Mouse (Mus musculus) embryonic facial prominence, embryonic 15.5 days (tissue): ENCODE results near the gene Slc25a54. TPM values are rescaled to one million over a fixed set of nuclear protein-coding genes. Genes with fewer than 3 reads are reported as not detected.
A peak's percentile ranks its signal among the peaks of the same experiment; 100 is the strongest.

ENCODE experiments used
- ATAC-seq: fragments of 200-750 bp; cut with Nextera tagmentation; 2 replicates; pipeline ENCODE4 v1.8.0; 2017; ENCODE audit warnings: low read depth, moderate TSS enrichment; ENCODE audit not compliant: insufficient number of reproducible peaks, low FRiP score, low TSS enrichment
- H3K27ac ChIP-seq: fragments of 300-500 bp; sonication (generic); replicated peaks from 2 replicates; pipeline ENCODE4 v1.5.1; 2015; ENCODE audit warnings: mild to moderate bottlenecking, inconsistent platforms
- H3K27me3 ChIP-seq: fragments of 300-500 bp; sonication (generic); 2 replicates; pipeline ENCODE4 v1.6.1; 2015; ENCODE audit warnings: inconsistent platforms
- H3K36me3 ChIP-seq: fragments of 300-500 bp; sonication (generic); 2 replicates; pipeline ENCODE4 v1.6.1; 2015; ENCODE audit warnings: mild to moderate bottlenecking, inconsistent platforms
- H3K4me1 ChIP-seq: fragments of 300-500 bp; sonication (generic); 2 replicates; pipeline ENCODE4 v1.6.1; 2015; ENCODE audit warnings: inconsistent platforms
- H3K4me2 ChIP-seq: fragments of 300-500 bp; sonication (generic); replicated peaks from 2 replicates; pipeline ENCODE4 v1.6.1; 2015; ENCODE audit warnings: mild to moderate bottlenecking, inconsistent platforms
- H3K4me3 ChIP-seq: fragments of 300-500 bp; sonication (generic); replicated peaks from 2 replicates; pipeline ENCODE4 v1.5.1; 2015; ENCODE audit warnings: mild to moderate bottlenecking, inconsistent platforms
- H3K9ac ChIP-seq: fragments of 300-500 bp; sonication (generic); 2 replicates; pipeline ENCODE4 v1.6.1; 2015; ENCODE audit warnings: inconsistent platforms
- H3K9me3 ChIP-seq: fragments of 300-500 bp; sonication (generic); replicated peaks from 2 replicates; pipeline ENCODE4 v1.6.1; 2016; ENCODE audit warnings: inconsistent platforms
- WGBS: fragments of 180-500 bp; shearing (Covaris S2); methylation state at CpG from one replicate; pipeline ENCODE4 v1.1.7; 2015; 5-methylcytosine and 5-hydroxymethylcytosine counted together
- polyA plus RNA-seq: library from polyadenylated mRNA; unstranded; fragments of >200 nt; fragmentation: Nextera tagmentation; extraction: Ambion mirVana; gene quantifications from 2 replicates; pipeline ENCODE4 v1.2.1, GENCODE M21; 2015

Slc25a54 gene
- polyA plus RNA-seq, 1 experiment from 2014 or later: not detected

- H3K9me3 ChIP-seq: no peaks in the 10 kb centered on the region
- no peaks in the 10 kb centered on the region for H3K36me3 ChIP-seq
- H3K27ac ChIP-seq: no peak overlapping the region
- H3K4me1 ChIP-seq: no peaks in the 10 kb centered on the region
- no peak overlapping the region for H3K4me3 ChIP-seq
- H3K9ac ChIP-seq: no peak overlapping the region
- H3K4me2 ChIP-seq: no peak overlapping the region
- no peaks in the 10 kb centered on the region for H3K27me3 ChIP-seq
- ATAC-seq: no peak
- 42% methylated on average over 8 of the region's 8 CpGs for WGBS
Measured at GRCm38 (mm10) chr3:109059903-109060302, 20.4 kb upstream of the Slc25a54 start.

- H3K9me3 ChIP-seq: no peaks in the 10 kb centered on the region
- no peaks in the 10 kb centered on the region for H3K4me1 ChIP-seq
- WGBS: 61% methylated on average over 7 of the region's 7 CpGs
- H3K4me3 ChIP-seq: no peak overlapping the region
- no peak overlapping the region for H3K4me2 ChIP-seq
- no peak for ATAC-seq
- H3K36me3 ChIP-seq: no peaks in the 10 kb centered on the region
- no peaks in the 10 kb centered on the region for H3K27me3 ChIP-seq
- no peak overlapping the region for H3K9ac ChIP-seq
- H3K27ac ChIP-seq: no peak overlapping the region
Measured at GRCm38 (mm10) chr3:109062391-109062790, 17.9 kb upstream of the Slc25a54 start.

- Histone ChIP-seq H3K9ac (no peak overlapping the region), H3K27ac (no peak overlapping the region), H3K4me1 (no peaks in the 10 kb centered on the region), H3K4me3 (no peak overlapping the region), H3K27me3 (no peaks in the 10 kb centered on the region), H3K36me3 (no peaks in the 10 kb centered on the region), H3K4me2 (no peak overlapping the region), H3K9me3 (no peaks in the 10 kb centered on the region)
- ATAC-seq: no peak
- 1% methylated on average over 6 of the region's 6 CpGs for WGBS
Measured at GRCm38 (mm10) chr3:109062989-109063388, 17.3 kb upstream of the Slc25a54 start.

GRCm38 (mm10) chr3:109084418-109084817 lies 4.1 kb downstream of the Slc25a54 start:
- H3K27me3 ChIP-seq: no peaks in the 10 kb centered on the region
- no peak overlapping the region for H3K9ac ChIP-seq
- no peaks in the 10 kb centered on the region for H3K4me1 ChIP-seq
- no peak overlapping the region for H3K4me3 ChIP-seq
- H3K36me3 ChIP-seq: no peaks in the 10 kb centered on the region
- WGBS: 85% methylated on average over 2 of the region's 2 CpGs
- H3K9me3 ChIP-seq: no peaks in the 10 kb centered on the region
- no peak overlapping the region for H3K27ac ChIP-seq
- H3K4me2 ChIP-seq: no peak overlapping the region
- ATAC-seq: peak; percentile 29; the same call in 1 of the 2 replicates

GRCm38 (mm10) chr3:109088460-109088859 lies 8.2 kb downstream of the Slc25a54 start:
- Histone ChIP-seq H3K9me3 (no peaks in the 10 kb centered on the region), H3K9ac (no peak overlapping the region), H3K4me3 (no peak overlapping the region), H3K27me3 (no peaks in the 10 kb centered on the region), H3K4me2 (no peak overlapping the region), H3K36me3 (no peaks in the 10 kb centered on the region), H3K27ac (no peak overlapping the region), H3K4me1 (no peaks in the 10 kb centered on the region)
- no peak for ATAC-seq
- 10% methylated on average over 2 of the region's 2 CpGs for WGBS

GRCm38 (mm10) chr3:109104702-109105101 lies 24.4 kb downstream of the Slc25a54 start:
- WGBS: 21% methylated on average over 8 of the region's 8 CpGs
- Histone ChIP-seq H3K4me1 (no peaks in the 10 kb centered on the region), H3K27me3 (no peaks in the 10 kb centered on the region), H3K9me3 (no peaks in the 10 kb centered on the region), H3K4me2 (peak overlapping the region; percentile 8; the same call in 1 of the 2 replicates), H3K36me3 (no peaks in the 10 kb centered on the region), H3K9ac (no peak overlapping the region), H3K4me3 (no peak overlapping the region), H3K27ac (no peak overlapping the region)
- peak; percentile 54; the same call in 1 of the 2 replicates for ATAC-seq

GRCm38 (mm10) chr3:109117136-109117535 lies 36.9 kb downstream of the Slc25a54 start:
- no peaks in the 10 kb centered on the region for H3K27me3 ChIP-seq
- H3K27ac ChIP-seq: no peak overlapping the region
- no peak for ATAC-seq
- H3K4me1 ChIP-seq: 0 out of 2 replicates have a peak, but pooled peaks cover under 1% of the 10 kb centered on the region
- H3K4me2 ChIP-seq: no peak overlapping the region
- H3K9ac ChIP-seq: no peak overlapping the region
- no peaks in the 10 kb centered on the region for H3K9me3 ChIP-seq
- no peak overlapping the region for H3K4me3 ChIP-seq
- no peaks in the 10 kb centered on the region for H3K36me3 ChIP-seq

- Histone ChIP-seq H3K27ac (no peak overlapping the region), H3K4me2 (no peak overlapping the region), H3K36me3 (no peaks in the 10 kb centered on the region), H3K4me1 (peaks cover 15% of the 10 kb centered on the region), H3K9me3 (no peaks in the 10 kb centered on the region), H3K27me3 (no peaks in the 10 kb centered on the region), H3K4me3 (no peak overlapping the region), H3K9ac (no peak overlapping the region)
- no peak for ATAC-seq
- WGBS: 83% methylated on average over 5 of the region's 5 CpGs
Measured at GRCm38 (mm10) chr3:109119562-109119961, 39.3 kb downstream of the Slc25a54 start.

- H3K4me2 ChIP-seq: no peak overlapping the region
- ATAC-seq: no peak
- H3K4me3 ChIP-seq: no peak overlapping the region
- H3K9me3 ChIP-seq: no peaks in the 10 kb centered on the region
- no peak overlapping the region for H3K27ac ChIP-seq
- no peaks in the 10 kb centered on the region for H3K27me3 ChIP-seq
- peaks cover 15% of the 10 kb centered on the region for H3K4me1 ChIP-seq
- H3K36me3 ChIP-seq: no peaks in the 10 kb centered on the region
- WGBS: 74% methylated on average over 5 of the region's 5 CpGs
- no peak overlapping the region for H3K9ac ChIP-seq
Measured at GRCm38 (mm10) chr3:109119973-109120372, 39.7 kb downstream of the Slc25a54 start.

- Histone ChIP-seq H3K4me2 (peak within 1 kb of the TSS; percentile 57), H3K9me3 (no peaks in the 10 kb centered on the region), H3K27ac (peak within 1 kb of the TSS; percentile 88), H3K4me3 (peak within 1 kb of the TSS; percentile 66), H3K36me3 (peaks cover 3% of the 10 kb centered on the region; the same call in 1 of the 2 replicates), H3K27me3 (no peaks in the 10 kb centered on the region), H3K4me1 (peaks cover 22% of the 10 kb centered on the region), H3K9ac (peak within 1 kb of the TSS; percentile 68)
- peak; percentile 92 for ATAC-seq
- under 1% methylated on average over 43 of the region's 49 CpGs for WGBS
Measured at GRCm38 (mm10) chr3:109122641-109123530, 42.6 kb downstream of the Slc25a54 start, which contains the start of gene Slc25a24. Gene Slc25a24 (plus strand): TSS chr3:109123149.

GRCm38 (mm10) chr3:109123531-109123981 lies 43.3 kb downstream of the Slc25a54 start:
- Histone ChIP-seq H3K9me3 (no peaks in the 10 kb centered on the region), H3K27ac (peak overlapping the region; percentile 88), H3K27me3 (no peaks in the 10 kb centered on the region), H3K4me2 (peak overlapping the region; percentile 57), H3K36me3 (peaks cover 3% of the 10 kb centered on the region; the same call in 1 of the 2 replicates), H3K4me3 (peak overlapping the region; percentile 66), H3K9ac (peak overlapping the region; percentile 68), H3K4me1 (peaks cover 22% of the 10 kb centered on the region)
- no peak for ATAC-seq
- WGBS: 7% methylated on average over 8 of the region's 8 CpGs
